Mouse (Mus musculus) CH12.LX (cell line): ENCODE measurements around the gene Crct1. TPM values are rescaled to one million over a fixed set of nuclear protein-coding genes. Genes with fewer than 3 reads are reported as not detected.
A peak's percentile ranks its signal among the peaks of the same experiment; 100 is the strongest.

ENCODE experiments used
- DNase-seq: peaks from one replicate; pipeline ENCODE4 v3.0.0-alpha.2; 2013; ENCODE audit errors: extremely low read depth
- H3K27ac ChIP-seq: 2 replicates; pipeline ENCODE4 v1.5.1; 2012; ENCODE audit warnings: low read depth, mild to moderate bottlenecking, control low read depth, moderate library complexity; ENCODE audit not compliant: insufficient read depth
- H3K27me3 ChIP-seq: replicated peaks from 2 replicates; pipeline ENCODE3; 2012; ENCODE audit warnings: inconsistent platforms
- H3K36me3 ChIP-seq, 2 experiments: replicated peaks in 1 of 2; 2 replicates each; pipeline versions ENCODE3 to v1.6.1; 2012; ENCODE audit warnings: inconsistent platforms in 1 of 2, low read length in 1 of 2, mild to moderate bottlenecking in 1 of 2, mixed read lengths in 1 of 2, moderate library complexity in 1 of 2; ENCODE audit not compliant: control insufficient read depth in 1 of 2, insufficient read depth in 1 of 2
- H3K4me1 ChIP-seq, 2 experiments: 2 replicates each; pipeline ENCODE4 v1.6.1; 2012; ENCODE audit warnings: inconsistent platforms in 1 of 2, moderate library complexity in 1 of 2; ENCODE audit not compliant: insufficient read depth in 2 of 2, control insufficient read depth in 1 of 2
- H3K4me2 ChIP-seq: 2 replicates; pipeline ENCODE4 v1.6.1; 2012; ENCODE audit warnings: low read depth, mild to moderate bottlenecking, control low read depth; ENCODE audit not compliant: poor library complexity, insufficient read depth, severe bottlenecking
- H3K4me3 ChIP-seq, 3 experiments: fragments of 150-350 bp in 1 of 3; sonication (generic) in 1 of 3; replicated peaks in 1 of 3; 2 replicates each; pipeline versions ENCODE3 to v1.5.1; 2011 to 2012; ENCODE audit warnings: low read depth in 2 of 3, low read length in 2 of 3, mild to moderate bottlenecking in 2 of 3, moderate library complexity in 2 of 3, control low read depth in 1 of 3, improper control_type of control experiment in 1 of 3, inconsistent platforms in 1 of 3, mixed read lengths in 1 of 3; ENCODE audit not compliant: poor library complexity in 1 of 3
- H3K79me2 ChIP-seq: replicated peaks from 2 replicates; pipeline ENCODE4 v1.6.1; 2012; ENCODE audit warnings: mild to moderate bottlenecking, moderate library complexity; ENCODE audit not compliant: control insufficient read depth, poor library complexity, insufficient read depth, severe bottlenecking; ENCODE audit errors: extremely low read depth
- H3K9ac ChIP-seq: 2 replicates; pipeline ENCODE4 v1.6.1; 2012; ENCODE audit warnings: low read depth, mild to moderate bottlenecking, control low read depth, moderate library complexity; ENCODE audit not compliant: insufficient read depth
- H3K9me3 ChIP-seq: replicated peaks from 2 replicates; pipeline ENCODE3; 2012; ENCODE audit warnings: low read length, inconsistent platforms, mixed read lengths
- BHLHE40 ChIP-seq: IDR thresholded peaks from 2 replicates; pipeline ENCODE4 v1.6.1; 2011; ENCODE audit warnings: mild to moderate bottlenecking, low read depth, low read length, improper control_type of control experiment
- CHD2 ChIP-seq: IDR thresholded peaks from 2 replicates; pipeline ENCODE4 v1.6.1; 2011; ENCODE audit warnings: low read length, improper control_type of control experiment
- CTCF ChIP-seq, 2 experiments: IDR thresholded peaks in 1 of 2; conservative IDR thresholded peaks in 1 of 2; 2 replicates each; pipeline ENCODE4 v1.5.1; 2011 to 2012; ENCODE audit warnings: low read depth in 2 of 2, low read length in 2 of 2, improper control_type of control experiment in 1 of 2, inconsistent platforms in 1 of 2, mild to moderate bottlenecking in 1 of 2, moderate library complexity in 1 of 2
- HCFC1 ChIP-seq: IDR thresholded peaks from 2 replicates; pipeline ENCODE4 v1.6.1; 2012; ENCODE audit warnings: low read depth, mild to moderate bottlenecking, inconsistent platforms, low read length, improper control_type of control experiment
- MAFK ChIP-seq: IDR thresholded peaks from 2 replicates; pipeline ENCODE4 v1.6.1; 2011; ENCODE audit warnings: low read length, improper control_type of control experiment; ENCODE audit not compliant: insufficient replicate concordance
- MXI1 ChIP-seq: IDR thresholded peaks from 2 replicates; pipeline ENCODE4 v1.6.1; 2011; ENCODE audit warnings: mild to moderate bottlenecking, low read depth, low read length, improper control_type of control experiment
- MYC ChIP-seq: IDR thresholded peaks from 2 replicates; pipeline ENCODE4 v1.6.1; 2011; ENCODE audit warnings: low read depth, mild to moderate bottlenecking, improper control_type of control experiment, low read length
- NRF1 ChIP-seq: IDR thresholded peaks from 2 replicates; pipeline ENCODE4 v1.6.1; 2014; ENCODE audit warnings: low read depth, mild to moderate bottlenecking, inconsistent platforms, low read length, improper control_type of control experiment, moderate library complexity
- POLR2AphosphoS2 ChIP-seq: IDR thresholded peaks from 2 replicates; pipeline ENCODE4 v1.6.1; 2011; ENCODE audit warnings: low read depth, low read length, improper control_type of control experiment
- RAD21 ChIP-seq: IDR thresholded peaks from 2 replicates; pipeline ENCODE4 v1.6.1; 2011; ENCODE audit warnings: low read depth, mild to moderate bottlenecking, low read length, improper control_type of control experiment, moderate library complexity
- SMC3 ChIP-seq: IDR thresholded peaks from 2 replicates; pipeline ENCODE4 v1.6.1; 2011; ENCODE audit warnings: low read depth, low read length, improper control_type of control experiment
- USF2 ChIP-seq: conservative IDR thresholded peaks from 2 replicates; pipeline ENCODE4 v1.6.1; 2011; ENCODE audit warnings: low read depth, low read length, improper control_type of control experiment
- ZMIZ1 ChIP-seq: IDR thresholded peaks from 2 replicates; pipeline ENCODE4 v1.6.1; 2012; ENCODE audit warnings: low read depth, mild to moderate bottlenecking, inconsistent platforms, low read length, improper control_type of control experiment
- dilution Hi-C: fragments of 300-500 bp; cut with MboI; formaldehyde crosslinking; loops from 2 replicates; pipeline ENCODE4 v1.14.3; 2020; ENCODE audit warnings: low sequenced_read_pairs; ENCODE audit not compliant: extremely low pct_unique_long_range_greater_than_20kb, extremely low pct_ligation_motif_present
- in situ Hi-C: fragments of 300-500 bp; cut with MboI; formaldehyde crosslinking; loops from 3 replicates; pipeline ENCODE4 v1.14.3; 2019; ENCODE audit warnings: low sequenced_read_pairs, low pct_ligation_motif_present, low pct_unique_long_range_greater_than_20kb, mixed read lengths
- polyA plus RNA-seq: library from polyadenylated mRNA; unstranded; fragments of >175 nt; gene quantifications from 2 replicates; pipeline ENCODE4 v1.2.1, GENCODE M21; 2012; ENCODE audit warnings: low read depth; ENCODE audit not compliant: insufficient read length
- total RNA-seq, 2 experiments: library from RNA; depleted of rRNA; stranded (reverse); fragments of 300-350 nt in 1 of 2; fragments of >200 nt in 1 of 2; gene quantifications; 2 replicates each; pipeline ENCODE4 v1.2.3; 2012 to 2014

Crct1 gene
- total and polyA plus RNA-seq, 3 experiments: not detected

DNA sequence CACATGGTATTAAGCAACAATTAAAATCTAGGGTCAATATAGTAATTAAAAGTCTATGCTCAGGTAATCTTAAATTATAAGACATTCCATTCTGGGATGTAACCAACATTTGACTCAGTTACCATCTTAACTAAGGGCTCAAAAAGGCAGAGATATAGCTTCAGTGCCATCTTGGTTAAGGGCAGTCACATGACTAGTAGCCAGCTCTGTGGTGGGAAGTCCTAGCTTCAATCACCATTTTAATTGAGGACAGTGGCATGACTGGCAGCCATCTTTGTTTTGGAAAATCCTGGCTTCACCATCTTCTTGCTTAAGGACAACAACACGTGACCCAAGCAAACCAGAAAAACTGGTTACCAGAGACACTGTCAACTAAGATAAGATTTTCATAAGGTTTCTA lies 34.7 kb upstream of the Crct1 start:
- no peak for DNase-seq
- H3K27ac ChIP-seq: no peak overlapping the region
- in situ Hi-C loops: no loop called here
- H3K27me3 ChIP-seq: no peaks in the 10 kb centered on the region
- dilution Hi-C loops: no loop called here
- H3K4me2 ChIP-seq: no peak overlapping the region
- no peaks in the 10 kb centered on the region for H3K9me3 ChIP-seq
- no peak overlapping the region for H3K4me3 ChIP-seq
- TF ChIP-seq CHD2 (no peak), HCFC1 (no peak), USF2 (0 out of 2 replicates have a peak, but pooled peaks have one; percentile 10), SMC3 (no peak)
- H3K9ac ChIP-seq: no peak overlapping the region
- no peaks in the 10 kb centered on the region for H3K36me3 ChIP-seq
- no peaks in the 10 kb centered on the region for H3K79me2 ChIP-seq
- no peaks in the 10 kb centered on the region for H3K4me1 ChIP-seq

DNA sequence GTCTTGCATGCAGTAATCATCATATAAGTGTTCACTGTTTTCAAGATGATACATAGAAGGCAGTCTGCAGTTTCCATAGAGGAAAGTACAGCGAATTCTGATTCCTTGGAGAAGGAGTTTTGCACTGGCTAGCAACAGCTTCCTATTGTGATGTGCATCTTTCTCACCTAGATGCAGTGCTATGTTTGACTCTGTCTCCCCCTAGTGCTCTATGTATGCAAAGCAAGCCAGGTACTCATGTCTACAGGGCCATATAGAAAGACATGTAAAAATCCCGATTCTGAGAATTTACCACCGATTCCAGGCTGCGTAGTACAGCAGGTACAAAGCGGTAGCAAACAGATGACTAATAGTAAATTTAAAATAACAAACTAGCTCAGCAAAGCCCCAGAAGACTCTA lies 16.0 kb upstream of the Crct1 start:
- no peak overlapping the region for H3K4me2 ChIP-seq
- TF ChIP-seq CTCF (conservative IDR thresholded peaks at IDR 0.05 in 1 of 2, IDR thresholded peaks at IDR 0.05 in 1 of 2; ENCODE audit: low read depth in 2 of 2, low read length in 2 of 2): peak; percentile 73 to 78
- no peak for TF ChIP-seq MAFK
- no peak for TF ChIP-seq MYC
- peak; percentile 45 for TF ChIP-seq SMC3
- TF ChIP-seq RAD21: peak; percentile 77
- no peaks in the 10 kb centered on the region for H3K79me2 ChIP-seq
- no peak overlapping the region for H3K27ac ChIP-seq
- dilution Hi-C loops: no loop called here
- no peak overlapping the region for H3K4me3 ChIP-seq
- H3K27me3 ChIP-seq: no peaks in the 10 kb centered on the region
- no peak overlapping the region for H3K9ac ChIP-seq
- H3K36me3 ChIP-seq: no peaks in the 10 kb centered on the region
- in situ Hi-C loops: no loop called here
- H3K9me3 ChIP-seq: no peaks in the 10 kb centered on the region
- DNase-seq: peak; percentile 71
- H3K4me1 ChIP-seq: no peaks in the 10 kb centered on the region

DNA sequence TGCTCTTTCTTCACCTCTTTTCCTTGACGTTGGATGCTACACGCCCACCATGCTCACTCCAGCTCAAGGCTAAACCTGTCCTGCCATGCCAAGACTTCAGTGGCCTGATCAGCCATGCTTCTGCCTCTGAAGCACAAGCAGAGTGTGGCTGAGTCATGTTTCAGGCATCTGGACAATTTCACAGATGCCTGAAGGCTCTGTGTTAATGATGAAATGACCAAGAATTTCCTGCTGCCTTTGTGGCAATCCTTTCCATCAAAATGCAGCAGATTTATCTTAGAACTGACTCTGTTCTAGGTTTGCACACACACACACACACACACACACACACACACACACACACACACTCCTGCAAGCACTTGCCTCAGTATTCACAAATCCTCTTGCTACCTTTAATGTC lies 10.0 kb upstream of the Crct1 start:
- dilution Hi-C loops: no loop called here
- no peaks in the 10 kb centered on the region for H3K27me3 ChIP-seq
- H3K4me2 ChIP-seq: no peak overlapping the region
- H3K79me2 ChIP-seq: no peaks in the 10 kb centered on the region
- no peak overlapping the region for H3K9ac ChIP-seq
- H3K36me3 ChIP-seq: no peaks in the 10 kb centered on the region
- H3K4me3 ChIP-seq: no peak overlapping the region
- peaks cover 0 to 7% of the 10 kb centered on the region in 2 experiments; a peak in 2 of 4 replicates for H3K4me1 ChIP-seq
- in situ Hi-C loops: no loop called here
- no peaks in the 10 kb centered on the region for H3K9me3 ChIP-seq
- TF ChIP-seq BHLHE40 (no peak), ZMIZ1 (no peak), SMC3 (no peak), NRF1 (no peak), POLR2AphosphoS2 (no peak), MXI1 (no peak)
- DNase-seq: no peak
- H3K27ac ChIP-seq: no peak overlapping the region
